Mouse (Mus musculus): Measurements from ENCODE around the gene Cdip1.
A peak's percentile ranks its signal among the peaks of the same experiment; 100 is the strongest.
"Not testable (repeated sequence)": the region's sequence is repeated elsewhere in the genome, so short reads cannot be mapped to it uniquely, and the experiment has no call there.

Cdip1 gene

DNA sequence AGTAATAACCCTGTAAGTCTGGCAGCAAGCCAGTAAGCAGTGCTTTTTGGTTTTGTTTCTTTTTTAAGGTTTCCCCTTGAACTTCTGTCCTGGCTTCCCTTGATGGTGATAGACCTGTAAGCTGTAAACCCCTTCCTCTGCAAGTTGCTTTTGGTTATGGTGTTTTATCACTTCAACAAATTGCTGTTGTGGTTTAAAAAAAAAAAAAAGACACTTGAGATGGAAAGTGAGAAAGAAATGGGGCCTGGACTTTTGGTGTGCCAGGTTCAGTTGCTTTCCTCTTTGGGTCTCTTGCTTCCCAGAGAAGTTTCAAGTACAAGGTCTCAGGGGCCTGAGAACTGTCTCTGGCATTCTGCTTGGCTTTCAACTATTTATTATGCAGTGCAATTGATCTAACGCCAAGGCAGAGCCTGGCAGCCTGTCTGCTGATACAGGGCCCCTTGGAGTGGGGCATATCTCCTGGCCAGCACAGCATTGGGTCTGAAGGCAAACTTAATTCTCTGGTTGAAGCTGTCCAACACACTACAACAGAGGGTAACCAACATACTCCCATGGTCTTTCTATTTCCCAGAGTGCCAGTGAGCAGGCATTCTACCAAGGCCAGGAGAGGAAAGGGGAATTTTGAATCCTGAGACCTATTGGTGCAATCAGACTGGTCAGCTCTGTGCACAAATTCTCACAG is 16.7 kb downstream of the Cdip1 start:
- no peak for DNase-seq (ENCODE audit: low read depth, low spot score)

DNA sequence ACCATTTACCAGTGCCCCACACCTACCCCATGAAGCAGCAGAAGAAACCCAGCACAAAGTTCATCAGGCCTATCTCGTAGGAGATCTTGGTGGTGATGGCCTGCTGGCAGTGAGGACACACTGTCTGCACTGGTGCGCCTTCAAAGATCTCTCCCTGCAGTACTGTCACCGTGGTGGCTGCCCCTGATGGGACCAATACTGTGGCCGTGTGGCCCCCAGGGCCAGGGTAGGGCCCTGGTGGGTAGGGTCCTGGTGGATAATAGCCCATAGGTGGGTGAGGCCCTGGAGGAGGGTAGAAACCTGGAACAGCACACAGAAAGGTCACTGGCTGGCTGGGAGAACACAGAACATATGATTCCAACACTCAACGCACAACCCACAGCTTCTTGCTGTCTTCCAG is 21.4 kb downstream of the Cdip1 start:
- no peak for DNase-seq (ENCODE audit: low read depth, low spot score)

DNA sequence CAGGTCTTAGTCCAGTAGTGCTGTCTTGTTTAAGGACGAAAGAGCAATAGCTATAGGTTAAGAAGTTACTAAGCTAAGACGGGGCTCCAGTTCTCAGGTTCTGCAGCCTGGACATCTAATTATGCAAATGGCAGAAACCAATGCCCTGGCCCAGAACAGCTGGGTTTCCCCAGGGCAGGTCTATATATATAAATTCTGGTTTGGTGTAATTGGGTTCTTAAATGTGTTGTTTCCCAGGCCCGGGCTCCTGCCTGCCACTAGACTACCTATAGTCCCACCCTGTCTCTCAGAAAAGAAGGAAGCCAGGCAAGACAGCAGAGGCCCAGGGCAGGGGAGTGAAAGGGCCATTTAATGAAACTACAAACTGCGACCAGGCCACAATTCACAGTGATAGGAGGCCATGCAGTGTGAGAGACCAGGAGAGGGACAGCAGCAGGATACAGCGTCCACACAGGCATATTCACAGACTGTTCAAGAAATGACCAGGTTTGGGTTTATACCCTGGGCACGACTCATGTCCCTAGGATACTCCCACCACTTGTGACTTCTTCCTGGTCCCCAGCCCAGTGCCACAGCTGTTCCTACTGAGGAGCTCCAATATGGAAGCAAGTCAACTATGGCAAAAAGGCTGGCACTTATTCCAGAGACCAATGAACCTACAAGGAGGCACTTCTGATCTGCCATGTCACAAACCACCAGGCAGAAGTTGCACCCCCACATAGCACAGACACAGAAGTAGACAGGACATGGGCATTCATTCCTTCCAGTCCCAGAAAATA is 22.9 kb downstream of the Cdip1 start:
- DNase-seq (ENCODE audit: low read depth, low spot score), result no peak

DNA sequence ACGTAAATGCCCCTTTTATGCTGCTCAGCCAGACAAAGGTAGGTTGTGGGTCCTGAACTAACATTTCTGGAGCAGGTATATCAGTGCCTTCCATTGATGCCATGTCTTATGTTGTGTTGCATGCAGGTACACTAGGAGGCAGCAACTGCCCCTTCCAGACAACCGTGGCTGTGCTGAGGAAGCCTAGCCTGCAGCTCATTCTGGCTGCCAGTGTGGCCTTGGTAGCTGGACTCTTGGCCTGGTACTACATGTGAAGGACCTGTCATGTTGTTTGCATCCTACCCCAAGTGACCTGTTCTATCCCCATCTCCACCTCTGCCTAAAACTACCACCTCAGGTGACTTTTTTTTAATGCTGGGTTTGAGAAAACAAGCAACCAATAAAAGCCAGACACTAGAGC is 24.2 kb downstream of the Cdip1 start:
- DNase-seq (ENCODE audit: low read depth, low spot score), result no peak

DNA sequence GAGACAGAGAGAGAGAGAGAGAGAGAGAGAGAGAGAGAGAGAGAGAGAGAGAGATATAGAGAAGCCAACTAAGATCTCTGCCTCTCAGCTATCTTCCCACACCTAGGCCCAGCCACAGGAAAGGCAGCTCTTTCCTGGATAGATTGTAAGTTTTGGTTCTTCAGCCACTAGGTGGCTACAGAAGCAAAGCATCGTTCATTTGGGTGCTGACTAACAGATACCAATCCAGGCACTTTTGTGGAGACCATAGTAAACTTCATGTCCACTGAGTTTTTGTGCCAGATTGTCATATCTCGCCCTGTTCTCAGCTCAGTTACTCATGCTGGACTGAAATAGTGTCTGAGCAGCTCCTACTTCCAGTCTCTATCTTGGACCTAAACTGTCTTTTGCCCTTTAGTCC is 26.8 kb downstream of the Cdip1 start:
- no peak for DNase-seq (ENCODE audit: low read depth, low spot score)

DNA sequence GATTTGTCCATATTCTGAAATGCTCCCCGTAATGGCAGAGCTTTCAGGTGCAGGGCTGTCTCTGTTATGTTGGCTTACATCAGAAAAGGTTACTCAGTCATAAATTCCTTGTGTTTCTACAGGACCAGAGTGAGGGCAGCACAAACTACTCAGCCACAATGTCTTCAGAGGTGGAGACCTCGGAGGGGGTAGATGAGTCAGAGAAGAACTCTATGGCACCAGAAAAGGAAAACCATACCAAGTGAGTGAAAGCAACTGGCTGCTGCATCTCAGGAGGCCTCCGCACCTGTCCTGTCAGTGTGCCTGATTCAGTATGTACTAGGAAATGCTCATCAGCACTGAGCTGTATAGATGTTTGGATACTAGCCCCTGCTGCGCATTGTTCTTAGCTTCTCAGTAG is 27.7 kb downstream of the Cdip1 start:
- no peak for DNase-seq (ENCODE audit: low read depth, low spot score)

DNA sequence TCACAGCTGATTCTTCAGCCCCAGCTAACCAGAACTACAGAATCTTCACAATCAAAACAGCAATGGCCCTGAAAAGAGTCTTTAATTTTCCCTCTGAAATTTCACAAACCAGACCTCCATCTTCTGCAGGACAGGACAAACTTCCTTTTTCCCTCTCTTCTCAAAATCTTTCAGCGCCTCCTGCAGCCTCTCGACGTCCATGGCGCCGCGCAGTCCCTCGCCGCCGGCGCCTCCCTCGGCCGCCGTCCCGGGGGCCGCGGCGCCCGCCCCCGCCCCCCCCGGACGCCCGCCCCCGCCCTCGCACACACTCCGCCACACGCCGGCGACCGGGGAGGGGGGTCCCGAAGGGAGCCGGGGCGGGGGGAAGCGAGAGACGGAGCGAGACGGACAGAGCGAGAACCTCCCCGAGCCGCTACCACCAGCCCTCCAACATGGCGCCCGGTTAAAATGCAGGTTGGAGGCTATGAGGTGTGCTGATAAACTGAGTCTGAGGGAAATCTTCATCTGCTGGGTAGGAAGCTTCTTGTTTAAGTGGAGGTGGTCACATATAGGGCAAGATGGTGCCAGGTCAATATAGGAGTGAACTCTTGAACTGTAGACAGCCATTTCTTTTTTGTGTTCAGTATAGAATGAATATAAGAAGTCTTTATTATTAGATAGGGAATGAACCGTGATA is 33.3 kb downstream of the Cdip1 start:
- not testable (repeated sequence) for DNase-seq (ENCODE audit: low read depth, low spot score)

DNA sequence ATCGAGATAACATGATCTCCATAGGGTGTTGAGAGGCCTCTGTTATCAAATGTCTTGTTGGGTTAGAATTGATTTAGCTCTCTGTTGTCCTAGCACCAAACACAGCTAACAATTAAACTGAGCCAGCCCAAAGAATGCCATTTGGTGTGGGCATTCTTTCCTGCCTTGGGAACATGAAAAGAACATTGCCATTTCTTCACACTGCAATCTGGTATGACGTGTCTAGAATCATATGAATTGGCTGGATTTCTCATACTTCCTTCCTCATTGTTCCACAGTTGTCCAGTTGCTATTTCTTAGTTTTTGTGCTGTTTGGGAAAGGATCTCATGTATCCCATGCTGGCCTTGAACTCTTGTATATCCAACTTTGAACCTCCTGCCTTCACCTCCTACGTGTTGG is 36.0 kb downstream of the Cdip1 start:
- no peak for DNase-seq (ENCODE audit: low read depth, low spot score)

DNA sequence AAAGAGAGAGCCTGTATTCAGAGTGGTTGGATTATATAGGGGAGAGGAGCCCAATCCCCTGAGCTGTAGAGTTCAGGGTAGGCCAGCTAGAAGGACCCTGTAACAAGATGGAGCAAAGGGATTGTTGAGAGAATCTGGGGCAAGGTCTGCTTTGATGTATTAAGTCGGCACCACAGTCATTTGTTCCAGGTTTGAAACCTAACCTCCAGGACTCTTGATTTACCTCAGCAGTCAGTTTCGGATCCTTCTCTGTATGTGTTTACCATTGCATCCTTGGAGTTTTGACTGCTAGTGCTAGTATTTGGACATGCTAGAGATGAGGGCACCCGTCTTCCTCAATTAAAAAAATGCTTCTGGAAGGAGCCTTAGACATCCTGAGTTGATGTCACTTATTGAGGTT is 37.9 kb downstream of the Cdip1 start:
- DNase-seq (ENCODE audit: low read depth, low spot score), result no peak

DNA sequence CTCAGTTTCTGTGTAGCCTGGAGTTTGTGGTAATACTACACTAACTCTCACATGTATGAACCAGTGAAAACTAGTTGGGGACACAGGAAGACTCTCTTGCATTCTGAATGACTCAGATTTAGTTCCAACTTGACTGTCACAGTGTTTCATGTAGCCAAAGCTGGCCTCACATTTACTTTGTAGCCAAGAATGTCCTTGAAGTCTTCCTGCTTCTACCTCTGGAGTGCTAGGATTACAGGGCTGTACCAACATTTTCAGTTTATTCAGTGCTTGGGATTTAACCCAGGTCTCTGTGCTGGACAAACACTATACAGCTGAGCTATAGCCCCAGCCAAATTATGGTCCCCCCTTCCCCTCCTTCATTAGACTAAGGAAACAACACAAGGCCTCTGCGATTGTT is 47.9 kb downstream of the Cdip1 start:
- no peak for DNase-seq (ENCODE audit: low read depth, low spot score)

DNA sequence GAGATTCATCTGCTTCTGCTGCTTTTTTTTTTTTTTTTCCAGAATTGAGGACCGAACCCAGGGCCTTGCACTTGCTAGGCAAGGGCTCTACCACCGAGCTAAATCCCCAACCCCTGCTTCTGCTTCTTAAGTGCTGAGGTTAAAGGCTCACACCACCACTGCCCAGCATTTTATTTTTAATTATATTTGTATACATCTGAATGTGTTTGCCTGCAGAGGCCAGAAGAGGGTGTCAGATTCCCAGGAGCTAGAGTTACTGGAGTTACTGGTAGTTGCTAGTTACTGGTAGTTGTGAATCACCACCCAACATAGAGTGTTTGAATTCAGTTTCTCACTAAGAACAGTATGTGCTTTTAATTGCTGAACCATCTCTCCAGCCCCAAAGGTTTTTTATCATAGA is 50.1 kb downstream of the Cdip1 start:
- DNase-seq (ENCODE audit: low read depth, low spot score), result no peak

DNA sequence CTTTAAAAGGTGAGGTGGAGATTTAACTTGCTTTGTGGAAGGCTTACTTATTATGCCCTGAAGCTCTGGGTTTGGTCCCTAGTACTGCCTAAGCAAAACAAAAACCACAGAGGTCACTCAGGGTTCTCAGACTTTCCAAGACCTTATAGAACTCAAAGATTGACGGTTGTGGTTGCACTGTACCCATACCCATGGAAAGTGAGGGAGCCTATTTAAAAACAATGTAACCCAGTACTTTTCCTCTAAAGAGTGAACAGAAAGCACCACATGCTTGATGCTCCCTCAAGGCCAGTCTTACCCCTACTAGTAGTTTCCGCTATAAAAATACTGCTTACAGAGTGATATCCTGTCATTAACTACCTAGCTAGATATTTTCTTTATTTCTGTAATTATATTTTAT is 53.8 kb downstream of the Cdip1 start:
- DNase-seq (ENCODE audit: low read depth, low spot score), result no peak

DNA sequence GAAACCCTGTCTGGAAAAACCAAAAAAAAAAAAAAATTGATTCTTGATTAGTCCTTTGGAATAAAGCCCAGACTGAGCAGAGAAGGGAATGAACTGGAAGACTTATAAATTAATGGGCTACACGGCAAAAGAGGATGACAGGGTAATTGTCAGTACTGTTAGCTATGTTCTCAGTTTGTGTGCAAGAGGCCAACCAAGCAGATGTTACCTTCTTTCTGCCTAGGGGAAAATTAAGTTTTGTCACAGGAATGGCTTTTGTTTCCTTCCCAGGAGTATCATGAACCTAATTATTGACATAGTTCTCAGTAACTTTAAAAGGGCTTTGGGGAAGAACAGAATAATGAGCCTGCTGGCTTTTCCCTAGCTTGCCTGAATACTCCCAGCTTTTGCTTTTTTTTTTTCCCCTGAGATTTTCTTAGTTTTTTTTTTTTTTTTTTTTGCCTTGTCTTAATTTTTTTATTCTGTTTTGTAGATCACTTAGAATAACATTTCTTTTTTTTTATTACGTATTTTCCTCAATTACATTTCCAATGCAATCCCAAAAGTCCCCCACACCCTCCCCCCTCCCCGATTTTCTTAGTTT is 59.2 kb downstream of the Cdip1 start:
- DNase-seq (ENCODE audit: low read depth, low spot score), result no peak

DNA sequence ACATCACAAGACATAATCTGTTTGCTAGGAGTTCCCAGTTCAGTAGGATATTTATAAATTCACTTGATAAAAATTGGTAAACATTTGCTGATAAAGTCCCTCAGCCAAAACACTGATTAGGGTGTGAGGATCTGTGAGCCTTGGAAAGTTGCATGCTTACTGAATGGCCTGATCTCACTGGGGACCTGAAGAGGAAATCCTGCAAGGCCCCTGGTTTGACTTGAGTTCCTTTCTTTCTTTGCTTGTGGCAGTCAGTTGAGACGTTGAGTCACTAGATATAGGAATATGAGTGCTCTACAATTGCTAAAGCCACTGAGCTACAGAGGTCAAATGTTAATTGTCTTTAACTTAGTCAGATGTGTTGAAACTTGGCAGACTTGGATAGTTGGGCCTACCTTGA is 62.1 kb downstream of the Cdip1 start:
- no peak for DNase-seq (ENCODE audit: low read depth, low spot score)

DNA sequence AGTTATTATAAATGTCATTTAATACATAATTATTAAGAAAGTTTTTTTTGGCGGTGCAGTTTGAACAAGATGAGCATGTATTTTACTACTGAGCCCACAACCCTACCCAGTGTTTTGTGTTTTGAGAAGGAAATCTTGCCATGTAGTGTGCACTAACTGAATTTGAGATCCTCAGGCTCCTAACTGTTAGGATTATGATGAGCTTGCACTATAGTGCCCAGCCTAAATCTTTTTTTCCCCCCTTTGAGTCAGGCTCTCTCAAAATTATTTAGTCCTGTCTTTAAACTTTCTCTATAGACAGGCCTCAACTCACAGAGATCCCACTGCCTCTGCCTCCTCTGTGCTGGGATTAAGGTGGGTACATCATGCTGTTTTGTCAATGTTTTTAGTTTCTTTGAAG is 62.6 kb downstream of the Cdip1 start:
- no peak for DNase-seq (ENCODE audit: low read depth, low spot score)

DNA sequence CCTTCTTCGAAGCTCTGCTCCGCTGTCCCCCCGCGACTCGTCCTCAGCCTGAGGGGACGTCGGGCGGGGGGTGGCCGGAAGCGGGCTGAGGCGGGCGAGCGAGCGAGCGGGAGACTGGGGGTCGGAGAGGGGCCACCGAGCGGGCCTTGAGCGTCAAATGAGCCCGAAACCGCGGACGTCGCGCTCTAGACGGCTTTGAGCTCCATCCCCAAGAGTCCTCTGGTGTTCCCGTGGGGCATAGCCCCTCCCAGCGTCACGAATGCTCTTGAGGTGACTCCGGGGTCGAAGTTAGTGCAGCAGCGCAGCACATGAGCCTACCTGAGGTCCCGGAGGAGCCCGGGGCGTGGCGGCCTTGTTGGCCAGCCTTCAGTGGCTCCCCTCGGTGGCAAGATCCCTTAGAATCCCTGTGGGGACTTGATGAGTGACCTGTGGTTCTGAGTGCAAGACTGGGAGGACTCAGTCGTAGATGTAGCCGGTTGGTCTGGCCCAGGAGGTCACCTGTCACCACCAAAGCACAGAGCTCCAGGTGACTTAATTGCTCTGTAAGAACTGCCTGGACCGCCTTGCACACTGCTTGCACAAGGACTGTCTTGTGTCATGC is 63.5 kb downstream of the Cdip1 start:
- DNase-seq (ENCODE audit: low read depth, low spot score), result no peak

DNA sequence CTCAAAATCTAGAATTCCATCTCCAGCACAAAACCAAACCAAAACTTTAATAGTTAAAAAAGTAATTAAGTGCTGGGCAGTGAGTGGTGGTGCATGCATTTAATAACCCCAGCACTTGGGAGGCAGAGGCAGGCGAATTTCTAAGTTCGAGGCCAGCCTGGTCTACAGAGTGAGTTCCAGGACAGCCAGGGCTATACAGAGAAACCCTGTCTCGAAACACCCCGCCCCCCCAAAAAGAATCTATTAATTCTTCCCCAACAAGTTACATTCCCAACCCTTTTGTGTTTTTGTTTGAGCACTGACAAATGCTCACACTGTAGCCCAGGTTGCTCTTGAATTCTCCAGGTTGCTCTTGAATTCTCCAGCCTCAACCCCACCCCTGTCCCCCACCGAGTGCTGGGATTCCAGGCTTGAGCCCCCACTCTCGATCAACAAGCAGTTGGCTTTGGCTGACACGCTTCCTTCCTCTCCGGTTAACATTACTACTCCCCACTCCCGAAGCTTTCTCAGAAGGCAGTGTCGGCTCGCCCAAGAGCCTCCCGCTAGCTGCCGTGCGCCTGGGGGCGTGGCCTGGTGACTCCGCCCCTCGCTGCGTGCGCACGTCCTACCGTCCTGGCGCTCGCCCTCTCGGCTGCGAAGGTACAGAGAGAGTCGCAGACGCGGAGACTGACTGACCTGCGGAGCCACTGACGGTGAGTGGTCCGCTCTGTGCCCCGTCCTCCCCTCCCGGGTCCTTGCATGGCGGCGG is 64.1 kb downstream of the Cdip1 start, which contains the start of gene Hmox2:
Gene Hmox2, plus strand, starts transcription at position 582 of the 748 bp plus-strand sequence.
- DNase-seq (ENCODE audit: low read depth, low spot score), result peak; percentile 80

DNA sequence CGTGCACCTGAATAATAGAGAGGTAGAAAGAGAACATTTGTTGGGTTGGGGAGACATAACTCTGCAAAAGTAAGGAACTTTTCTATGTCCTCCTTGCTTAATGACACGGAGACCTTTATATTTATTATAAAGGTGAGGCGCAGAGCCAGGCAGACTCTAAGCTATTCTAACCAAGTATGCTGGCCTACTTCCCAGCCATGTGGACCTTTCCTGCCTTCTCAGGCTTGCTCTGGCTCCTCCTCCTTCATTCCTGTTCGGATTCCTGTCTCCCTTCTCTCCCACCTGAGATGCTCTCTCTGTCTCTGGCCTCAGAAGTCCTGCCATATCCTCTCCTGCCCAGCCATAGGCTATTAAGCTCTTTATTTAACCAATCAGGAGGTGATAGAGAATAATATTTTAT is 64.8 kb downstream of the Cdip1 start:
- DNase-seq (ENCODE audit: low read depth, low spot score), result no peak

DNA sequence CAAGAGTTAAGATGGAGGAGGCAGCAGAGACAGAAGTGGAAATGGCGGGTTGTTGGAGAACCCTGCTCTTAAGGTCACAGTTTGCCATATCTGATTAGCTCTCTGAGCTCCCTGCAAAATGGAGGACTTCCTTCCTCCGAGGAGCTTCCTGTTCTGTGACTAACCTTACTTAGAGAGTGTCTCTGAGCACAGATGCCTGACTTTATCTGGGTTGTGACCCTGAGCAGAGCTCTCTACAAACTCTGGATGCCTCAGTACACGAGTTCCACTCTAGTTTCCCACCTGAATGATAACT is 67.2 kb downstream of the Cdip1 start:
- DNase-seq (ENCODE audit: low read depth, low spot score), result no peak

DNA sequence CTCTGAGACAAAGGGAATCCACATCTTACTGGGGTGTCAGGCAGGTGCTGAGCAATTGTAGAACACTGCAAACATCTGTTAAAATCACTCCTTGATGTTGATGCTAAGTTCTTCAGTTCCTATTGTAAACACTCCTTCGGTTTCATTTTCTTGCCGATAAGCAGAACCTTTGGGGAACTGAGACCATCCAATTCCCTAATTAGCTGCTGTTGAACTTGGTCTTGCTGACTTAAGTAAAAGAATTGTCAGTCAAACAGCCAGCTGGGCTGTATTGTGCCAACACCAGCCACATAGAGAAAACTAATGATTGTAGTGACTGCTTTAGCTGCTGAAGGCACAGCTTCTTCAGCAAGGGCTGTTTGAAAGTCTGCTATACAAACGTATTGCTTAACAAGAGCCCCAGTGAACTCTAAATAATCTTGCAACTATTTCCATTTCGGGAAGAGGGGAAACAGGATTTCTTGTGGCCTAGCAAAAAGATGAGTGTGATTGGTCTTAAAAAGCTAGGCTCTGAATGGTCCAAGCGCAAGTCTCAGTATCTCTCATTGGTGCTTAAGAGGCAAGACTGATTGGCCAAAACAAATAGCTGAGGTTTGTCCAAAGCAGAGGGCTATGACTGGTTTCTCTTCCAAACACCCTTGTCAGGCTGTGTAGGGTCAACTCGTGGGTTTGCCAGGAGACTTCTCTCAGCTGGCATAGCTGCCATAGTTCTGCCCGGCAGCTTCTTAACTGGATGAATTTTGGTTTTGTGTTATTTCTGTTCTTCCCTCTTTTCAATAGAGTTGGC is 67.8 kb downstream of the Cdip1 start:
- no peak for DNase-seq (ENCODE audit: low read depth, low spot score)
